Mouse (Mus musculus) G1E (cell line): ENCODE measurements around the gene Trnt1. TPM values are rescaled to one million over a fixed set of nuclear protein-coding genes. Genes with fewer than 3 reads are reported as not detected.

Experiments used
- ATAC-seq: 2 replicates; pipeline ENCODE4 v1.8.0; 2016; ENCODE audit warnings: mild to moderate bottlenecking; ENCODE audit not compliant: insufficient number of reproducible peaks, poor library complexity, low FRiP score, severe bottlenecking; ENCODE audit errors: extremely low read depth
- DNase-seq: peaks from one replicate; pipeline ENCODE4 v3.0.0; 2012; ENCODE audit warnings: low spot score
- H3K27me3 ChIP-seq: 2 replicates; pipeline ENCODE4 v1.6.1; 2012; ENCODE audit warnings: mild to moderate bottlenecking, low read length, inconsistent platforms; ENCODE audit not compliant: insufficient read depth
- H3K36me3 ChIP-seq: replicated peaks from 2 replicates; pipeline ENCODE3; 2012; ENCODE audit warnings: mild to moderate bottlenecking, inconsistent platforms
- H3K4me1 ChIP-seq: 2 replicates; pipeline ENCODE4 v1.6.1; 2012; ENCODE audit warnings: low read depth, low read length, inconsistent platforms, mixed read lengths; ENCODE audit not compliant: insufficient read depth
- H3K4me3 ChIP-seq: 2 replicates; pipeline ENCODE4 v1.5.1; 2012; ENCODE audit warnings: low read depth, mild to moderate bottlenecking, inconsistent platforms, low read length, moderate library complexity, mixed read lengths
- H3K9me3 ChIP-seq: replicated peaks from 2 replicates; pipeline ENCODE4 v1.6.1; 2012; ENCODE audit warnings: inconsistent platforms
- CTCF ChIP-seq: IDR thresholded peaks from 2 replicates; pipeline ENCODE4 v1.5.1; 2012; ENCODE audit warnings: low read depth, low read length, inconsistent platforms, mixed read lengths
- GATA1 ChIP-seq: IDR thresholded peaks from 2 replicates; pipeline ENCODE4 v1.6.1; 2012; ENCODE audit warnings: borderline replicate concordance, low read length, inconsistent platforms, mixed read lengths
- GATA2 ChIP-seq: IDR thresholded peaks from 2 replicates; pipeline ENCODE4 v1.6.1; 2012; ENCODE audit warnings: low read depth, low read length, inconsistent platforms, borderline replicate concordance
- POLR2AphosphoS5 ChIP-seq: IDR thresholded peaks from 2 replicates; pipeline ENCODE4 v1.6.1; 2012; ENCODE audit warnings: low read depth, low read length, inconsistent platforms; ENCODE audit not compliant: insufficient replicate concordance
- TAL1 ChIP-seq: conservative IDR thresholded peaks from 2 replicates; pipeline ENCODE4 v1.6.1; 2012; ENCODE audit warnings: low read depth, low read length, inconsistent platforms, mixed read lengths
- polyA plus RNA-seq: library from polyadenylated mRNA; stranded (reverse); fragments of >175 nt; gene quantifications from 2 replicates; pipeline ENCODE4 v1.2.3, GENCODE M21; 2012
- total RNA-seq, 2 experiments: library from RNA; stranded (forward) in 1 of 2; stranded (reverse) in 1 of 2; fragments of 200-1000 nt in 1 of 2; fragments of >200 nt in 1 of 2; fragmentation: Nextera tagmentation in 1 of 2; gene quantifications; 2 replicates each; pipeline ENCODE4 v1.2.3; 2014 to 2017

Gene Trnt1
- total and polyA plus RNA-seq, 3 experiments: 7.5 to 155 (median 71.6) TPM

DNA sequence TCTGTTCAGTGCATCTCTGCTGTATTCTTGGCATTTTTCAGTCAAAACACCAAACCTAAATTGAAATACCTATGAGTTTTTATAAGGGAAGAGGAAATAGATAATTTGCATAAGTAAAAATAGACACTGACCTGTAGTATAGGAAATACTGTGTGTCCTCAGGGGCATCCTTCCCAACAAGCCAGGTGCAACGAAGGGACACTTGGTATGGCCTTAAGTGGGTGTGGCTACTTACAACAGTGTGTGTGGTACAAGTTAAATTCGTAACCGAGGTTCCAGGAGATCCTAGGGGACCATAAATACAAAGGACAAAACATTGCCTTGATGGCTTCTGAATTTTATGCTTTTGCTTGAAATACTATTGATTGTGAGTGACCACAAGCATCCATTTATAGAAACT lies 30.7 kb upstream of the Trnt1 start:
- H3K27me3 ChIP-seq: no peaks in the 10 kb centered on the region
- no peak overlapping the region for H3K4me3 ChIP-seq
- ATAC-seq: no peak
- no peak for TF ChIP-seq POLR2AphosphoS5
- no peak for TF ChIP-seq GATA2
- no peak for TF ChIP-seq GATA1
- no peak for TF ChIP-seq CTCF
- TF ChIP-seq TAL1: no peak
- no peaks in the 10 kb centered on the region for H3K4me1 ChIP-seq
- H3K9me3 ChIP-seq: no peaks in the 10 kb centered on the region
- DNase-seq: no peak
- no peaks in the 10 kb centered on the region for H3K36me3 ChIP-seq

DNA sequence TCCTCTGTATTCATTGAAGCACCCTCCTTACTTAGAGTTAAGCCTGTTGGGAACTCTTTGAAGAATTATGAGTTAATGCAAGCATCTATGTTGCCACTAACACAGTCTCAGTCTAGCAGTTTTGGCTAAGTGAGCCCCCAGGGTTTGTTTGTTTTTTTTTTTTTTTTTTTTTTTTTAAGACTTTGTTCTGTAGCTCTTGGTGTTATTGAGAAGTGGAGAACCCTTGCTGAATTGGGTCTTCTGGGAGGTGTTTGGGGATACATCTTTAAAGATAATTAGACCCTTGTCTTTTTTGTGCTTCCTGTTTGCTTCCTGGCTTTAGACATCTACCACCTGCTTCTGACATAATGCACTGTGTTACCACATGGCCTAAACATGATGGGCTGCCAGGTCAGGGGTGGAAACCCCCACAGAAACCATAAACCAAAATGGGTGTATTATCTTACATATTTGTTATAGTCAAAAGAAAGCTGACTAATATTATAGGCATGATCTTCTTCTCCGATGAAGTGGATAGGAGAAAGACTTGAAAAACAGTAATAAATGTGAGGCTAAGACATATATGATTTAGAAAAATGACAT lies 28.6 kb upstream of the Trnt1 start:
- H3K4me3 ChIP-seq: no peak overlapping the region
- TF ChIP-seq GATA2: no peak
- no peak for TF ChIP-seq POLR2AphosphoS5
- no peak for TF ChIP-seq GATA1
- TF ChIP-seq TAL1: no peak
- TF ChIP-seq CTCF: no peak
- DNase-seq (no peak), ATAC-seq (no peak)
- H3K9me3 ChIP-seq: no peaks in the 10 kb centered on the region
- H3K4me1 ChIP-seq: no peaks in the 10 kb centered on the region
- H3K36me3 ChIP-seq: no peaks in the 10 kb centered on the region
- H3K27me3 ChIP-seq: no peaks in the 10 kb centered on the region

DNA sequence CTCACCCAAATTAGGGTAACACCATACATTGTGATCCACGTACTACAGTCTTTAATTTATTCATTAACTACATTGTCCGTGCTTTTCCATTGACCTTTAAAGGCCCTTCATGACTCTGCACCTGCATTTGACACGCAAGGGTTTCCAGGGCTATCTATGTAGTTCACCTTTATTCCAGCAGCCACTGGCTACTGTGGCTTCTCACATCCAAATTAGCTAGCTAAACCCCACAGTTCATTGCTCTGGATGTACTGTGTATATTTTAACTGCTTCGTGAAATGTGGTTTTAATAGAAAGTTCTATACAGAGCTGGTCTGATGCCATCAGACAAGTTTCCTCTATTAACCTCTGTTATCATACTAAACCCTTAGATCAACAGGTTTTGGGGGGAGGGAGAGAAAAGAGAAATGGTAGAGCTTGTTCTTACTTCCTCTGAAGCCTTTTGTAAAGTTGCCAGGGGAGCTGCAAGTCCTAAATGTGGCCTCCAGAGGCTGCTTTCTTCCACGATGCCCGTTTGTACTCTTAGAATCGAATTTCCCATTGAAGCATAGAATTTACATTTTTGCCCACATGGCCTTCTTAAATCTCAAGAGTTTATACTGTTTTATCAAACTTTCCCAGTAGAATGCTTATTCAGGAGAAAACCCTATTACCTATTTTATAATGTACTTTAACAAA lies 25.2 kb upstream of the Trnt1 start:
- ATAC-seq (no peak), DNase-seq (no peak)
- Histone ChIP-seq H3K27me3 (no peaks in the 10 kb centered on the region), H3K4me1 (peaks cover 4% of the 10 kb centered on the region), H3K9me3 (no peaks in the 10 kb centered on the region), H3K36me3 (no peaks in the 10 kb centered on the region), H3K4me3 (no peak overlapping the region)
- no peak for TF ChIP-seq GATA2
- no peak for TF ChIP-seq GATA1
- no peak for TF ChIP-seq TAL1
- no peak for TF ChIP-seq POLR2AphosphoS5
- TF ChIP-seq CTCF: no peak

DNA sequence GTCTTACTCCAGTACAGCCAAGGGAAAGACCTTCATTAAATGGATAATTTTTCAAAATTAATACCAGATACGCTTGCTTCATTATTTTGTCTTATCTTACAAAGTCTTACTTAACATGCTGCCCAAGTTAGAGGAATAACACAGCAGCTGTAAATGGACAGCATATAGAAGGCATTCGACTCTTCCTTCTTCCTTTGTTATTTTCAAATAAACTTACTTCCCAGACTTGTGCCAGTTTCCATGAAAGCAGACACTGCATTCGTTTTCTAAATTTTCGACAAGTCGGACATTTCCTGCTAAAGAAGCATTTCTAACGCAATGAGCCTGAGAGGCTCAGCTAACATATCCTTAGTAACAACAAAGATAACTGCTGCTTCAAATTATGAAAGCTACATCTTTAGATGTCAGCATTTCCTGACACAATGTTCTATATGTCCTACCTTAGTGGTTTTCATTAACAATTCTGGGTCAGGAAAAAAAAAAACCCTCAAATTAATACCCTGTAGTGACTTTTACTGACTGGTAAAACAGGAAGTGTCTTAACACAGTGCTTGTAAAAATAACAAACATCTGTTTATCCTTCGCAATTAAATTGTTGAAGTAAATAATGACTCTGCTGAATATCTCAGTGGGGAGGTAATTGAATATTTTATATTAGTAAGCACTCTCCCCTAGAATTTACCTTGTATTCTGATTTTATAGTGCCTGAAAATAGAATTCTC lies 23.1 kb upstream of the Trnt1 start:
- Histone ChIP-seq H3K36me3 (no peaks in the 10 kb centered on the region), H3K4me1 (peaks cover 14% of the 10 kb centered on the region), H3K27me3 (no peaks in the 10 kb centered on the region), H3K4me3 (no peak overlapping the region), H3K9me3 (no peaks in the 10 kb centered on the region)
- no peak for ATAC-seq
- DNase-seq: no peak
- TF ChIP-seq GATA1: no peak
- no peak for TF ChIP-seq GATA2
- TF ChIP-seq POLR2AphosphoS5: no peak
- no peak for TF ChIP-seq TAL1

DNA sequence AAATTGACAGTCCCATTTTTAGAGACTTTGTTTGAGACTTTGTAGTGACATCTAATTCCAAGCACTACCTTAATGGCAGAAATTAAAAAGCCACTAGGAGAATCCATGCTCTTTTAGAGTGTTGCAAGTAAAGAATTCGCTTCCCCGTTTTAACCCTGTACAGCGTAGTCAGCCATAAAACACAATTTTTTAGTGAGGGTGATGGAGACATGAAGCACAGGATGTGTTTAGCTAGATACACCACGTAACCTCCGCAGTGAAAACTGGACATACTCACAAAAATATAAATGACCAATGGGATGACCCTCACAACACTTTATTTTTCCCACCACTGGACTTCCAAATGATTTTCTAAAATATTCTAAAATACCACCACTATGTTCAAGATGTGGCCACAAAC lies 21.7 kb upstream of the Trnt1 start:
- Histone ChIP-seq H3K36me3 (no peaks in the 10 kb centered on the region), H3K4me3 (no peak overlapping the region), H3K27me3 (no peaks in the 10 kb centered on the region), H3K4me1 (peaks cover 14% of the 10 kb centered on the region), H3K9me3 (no peaks in the 10 kb centered on the region)
- ATAC-seq (no peak), DNase-seq (no peak)
- TF ChIP-seq POLR2AphosphoS5: no peak
- TF ChIP-seq GATA1: no peak
- TF ChIP-seq CTCF: no peak
- no peak for TF ChIP-seq TAL1
- TF ChIP-seq GATA2: no peak

DNA sequence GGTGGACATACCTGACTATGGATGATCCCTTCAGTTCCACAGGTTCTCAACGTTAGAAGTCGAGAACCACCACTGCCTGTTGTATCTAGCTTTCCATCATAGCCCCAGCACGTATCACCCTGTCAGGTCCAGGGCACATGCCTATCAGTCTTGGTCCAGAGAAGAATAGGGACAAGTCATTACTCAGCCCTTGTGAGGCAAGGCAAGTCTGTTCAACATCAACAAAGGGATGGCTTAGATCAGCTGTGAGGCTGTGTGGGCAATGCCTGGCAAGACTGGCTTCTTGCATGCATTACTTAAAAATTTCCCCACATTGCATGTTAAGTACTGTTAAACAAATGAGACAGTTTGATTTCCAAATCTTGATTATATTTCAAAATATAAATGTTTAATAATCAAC lies 21.1 kb upstream of the Trnt1 start:
- Histone ChIP-seq H3K27me3 (no peaks in the 10 kb centered on the region), H3K36me3 (no peaks in the 10 kb centered on the region), H3K4me3 (no peak overlapping the region), H3K4me1 (peaks cover 14% of the 10 kb centered on the region), H3K9me3 (no peaks in the 10 kb centered on the region)
- no peak for ATAC-seq
- TF ChIP-seq GATA2: no peak
- TF ChIP-seq CTCF: no peak
- no peak for TF ChIP-seq POLR2AphosphoS5
- no peak for TF ChIP-seq GATA1
- TF ChIP-seq TAL1: no peak
- no peak for DNase-seq
